Mouse (Mus musculus): Measurements from ENCODE around the gene Fam19a2.

GRCm38 (mm10) chr10:123753996-123754395 lies 490.2 kb downstream of the Fam19a2 start:
- no peak for TF ChIP-seq ZC3H11A (IDR thresholded peaks at IDR 0.05; ENCODE audit: borderline replicate concordance, low read depth, low read length)
- no peak for TF ChIP-seq HCFC1 (IDR thresholded peaks at IDR 0.05; ENCODE audit: borderline replicate concordance, insufficient read depth, low read length)

All from ES-E14 (cell line).